Mouse (Mus musculus) MEL-GATA-1-ER (cell line): Measurements from ENCODE around the gene Pfkfb3.

Source experiments
- DNase-seq: peaks from one replicate; pipeline ENCODE4 v3.0.0-alpha.2; 2012; ENCODE audit warnings: low read depth; ENCODE audit errors: extremely low read depth

Pfkfb3 gene

DNA sequence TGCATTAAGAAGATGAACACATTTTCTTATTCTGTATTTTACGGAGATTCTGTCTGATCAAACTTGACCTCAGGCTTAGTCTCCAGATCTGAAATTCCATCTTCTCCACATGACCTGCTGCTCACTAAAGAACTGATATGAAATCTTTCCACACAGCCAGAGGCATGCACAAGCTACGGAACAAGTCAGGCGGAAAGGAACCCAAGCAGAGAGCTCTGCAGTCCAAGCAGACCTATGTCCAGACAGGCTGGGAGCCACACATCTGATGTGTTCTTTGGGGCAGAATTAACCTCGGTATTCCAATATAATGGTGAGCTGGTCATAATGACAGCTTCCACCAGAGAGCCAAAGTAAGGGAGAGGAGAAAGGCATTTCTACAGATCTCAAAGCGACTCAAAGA lies 120.5 kb downstream of the Pfkfb3 start:
- no peak for DNase-seq

DNA sequence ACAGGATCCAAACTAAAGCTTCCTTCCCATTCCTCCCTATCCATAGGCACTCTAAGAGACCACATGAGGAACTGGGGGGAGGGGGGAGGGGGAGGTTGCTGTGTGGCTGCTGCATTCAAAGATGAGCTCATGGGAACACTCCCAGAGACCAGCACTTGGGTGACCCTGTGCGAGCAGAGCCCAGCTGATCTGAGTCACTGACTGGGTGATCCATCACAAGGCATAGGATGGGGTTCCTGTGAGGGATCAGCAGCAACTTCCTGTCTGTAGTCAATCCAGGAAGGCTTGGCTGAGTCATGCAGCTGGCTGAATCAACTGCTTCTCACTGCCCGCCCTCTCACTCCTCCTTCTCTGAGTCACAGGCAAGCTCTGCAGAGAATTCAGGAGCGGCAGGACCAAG lies 124.3 kb downstream of the Pfkfb3 start:
- DNase-seq: peak; percentile 66

DNA sequence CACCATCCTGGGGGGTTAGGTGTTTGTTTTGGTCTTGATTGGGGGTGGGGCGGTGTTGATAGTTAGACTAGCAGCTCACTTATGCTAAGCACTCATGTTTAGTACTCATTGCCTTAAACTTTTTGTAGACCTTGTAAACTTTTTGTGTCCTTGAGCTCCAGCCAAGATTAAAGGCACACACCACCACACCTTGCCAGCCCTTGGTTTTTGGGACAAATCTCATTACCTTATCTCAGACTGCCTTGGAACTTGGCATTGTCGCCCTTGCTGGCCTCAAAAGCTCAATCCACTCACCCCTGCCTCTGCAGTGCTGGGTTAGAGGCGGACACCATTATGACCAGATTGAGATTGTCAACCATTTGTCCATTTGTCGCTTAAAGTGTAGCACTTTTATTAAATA lies 125.3 kb downstream of the Pfkfb3 start:
- no peak for DNase-seq

DNA sequence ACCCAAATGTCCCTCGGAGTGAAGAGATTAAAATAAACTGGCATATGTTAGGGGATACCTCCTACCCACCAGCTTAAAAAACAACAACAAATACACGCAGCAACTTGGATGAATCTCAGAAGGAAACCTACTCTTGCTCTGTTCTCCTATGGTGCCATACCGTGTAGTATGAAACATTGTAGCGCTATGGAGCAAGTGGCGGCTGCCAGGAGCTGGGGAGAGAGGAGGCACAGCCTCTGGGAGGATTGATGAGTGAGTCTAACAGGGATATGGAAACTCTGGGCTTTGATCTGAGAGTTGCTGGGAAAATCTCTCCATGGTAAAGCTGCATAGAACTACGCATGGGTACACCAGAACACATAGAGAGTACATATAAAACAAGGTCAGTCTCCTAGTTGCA lies 126.3 kb downstream of the Pfkfb3 start:
- no peak for DNase-seq

DNA sequence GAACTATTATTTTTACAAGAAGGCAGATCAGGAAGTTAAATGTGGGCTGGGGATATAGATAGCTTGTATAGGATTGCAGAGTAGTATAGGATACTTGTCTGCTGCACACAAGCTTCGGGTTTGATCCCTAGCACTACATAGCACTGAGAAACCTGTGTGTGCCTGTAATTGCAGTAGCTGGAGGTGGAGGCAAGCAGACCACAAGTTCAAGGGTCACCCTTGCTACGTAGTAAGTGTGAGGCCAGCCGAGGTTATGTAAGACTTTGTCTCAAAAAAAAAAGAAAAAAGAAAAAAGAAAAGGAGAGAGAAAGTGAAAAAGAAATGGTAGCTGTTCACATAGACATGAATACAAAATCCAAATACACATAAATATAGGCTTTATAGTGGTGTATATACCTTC lies 127.5 kb downstream of the Pfkfb3 start:
- peak; percentile 47 for DNase-seq

DNA sequence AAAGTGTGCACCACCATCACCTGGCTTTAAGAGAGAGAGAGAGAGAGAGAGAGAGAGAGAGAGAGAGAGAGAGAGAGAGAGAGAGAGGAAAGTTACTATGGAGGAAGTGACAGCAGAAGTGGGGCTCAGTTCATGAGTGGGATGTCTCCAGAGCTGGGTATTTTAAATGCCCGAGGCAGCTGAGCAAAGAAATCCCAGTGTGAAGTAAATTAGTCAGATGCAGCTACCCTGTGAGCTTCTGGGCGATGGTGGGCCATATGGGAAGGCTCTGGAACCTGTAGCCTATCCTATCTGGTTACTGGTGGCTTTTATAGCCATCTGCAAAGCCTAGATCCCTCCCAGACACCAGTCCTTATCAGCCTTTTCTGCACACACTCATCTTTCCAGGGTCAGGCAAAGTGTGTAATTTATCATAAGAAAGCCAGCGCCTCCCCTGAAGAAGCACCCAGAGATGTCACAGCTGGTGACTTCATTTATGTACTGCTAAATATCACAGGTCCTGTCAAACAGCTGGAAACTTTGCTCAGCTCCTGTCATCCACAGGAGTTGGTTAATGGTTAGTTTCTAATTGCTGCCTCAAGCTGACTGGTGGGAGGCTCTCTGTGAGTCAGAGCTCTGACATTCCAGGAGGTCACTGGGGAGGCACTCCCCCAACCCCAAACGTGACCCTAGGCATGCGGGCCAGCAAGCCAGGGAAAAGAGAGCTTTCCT lies 128.3 kb downstream of the Pfkfb3 start:
- DNase-seq: peak; percentile 85

DNA sequence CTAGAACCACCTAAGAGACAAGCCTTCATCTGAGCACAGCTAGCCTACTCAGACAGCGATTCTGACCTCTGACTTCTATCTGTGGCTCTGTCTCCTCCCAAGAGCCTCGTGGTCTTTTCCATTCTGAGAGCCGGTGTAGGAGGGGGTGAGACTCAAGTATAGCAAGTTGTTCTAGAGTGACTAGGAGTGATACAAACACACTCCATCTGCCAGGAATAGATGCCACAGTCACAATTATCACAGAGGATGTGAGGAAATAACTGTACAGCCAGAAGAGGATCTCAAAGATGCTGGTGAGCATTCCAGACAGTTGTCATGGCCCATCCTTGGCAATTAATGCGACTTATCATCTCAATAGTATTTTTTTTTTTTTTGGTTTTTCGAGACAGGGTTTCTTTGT lies 129.6 kb downstream of the Pfkfb3 start:
- no peak for DNase-seq

- no peak for DNase-seq
Measured at GRCm38 (mm10) chr2:11423421-11423820, 130.5 kb downstream of the Pfkfb3 start.

DNA sequence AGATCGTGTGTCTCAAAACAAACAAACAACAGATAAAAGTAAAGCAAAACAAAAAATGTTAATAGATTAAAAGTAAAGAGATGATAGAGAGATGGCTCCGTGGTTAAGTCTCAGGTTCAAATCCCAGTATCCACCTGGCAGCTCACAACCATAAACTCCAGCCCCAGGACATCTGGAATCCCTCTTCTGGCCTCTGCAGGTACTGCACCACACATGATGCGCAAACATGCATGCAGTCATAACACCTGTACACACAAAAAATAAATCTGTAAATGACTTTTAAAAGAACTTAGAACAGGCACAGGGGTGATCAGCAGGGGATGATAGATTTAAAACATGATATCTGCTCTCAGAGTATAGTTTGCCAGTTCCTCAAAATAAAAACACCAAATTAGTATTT lies 131.5 kb downstream of the Pfkfb3 start:
- no peak for DNase-seq
